Comparison of ENCODE assay signal across 8 mouse cellular contexts in genomic region chr16:52032376-52033330, GRCm38 (mm10). TPM values are rescaled to one million over a fixed set of nuclear protein-coding genes. Genes with fewer than 3 reads are reported as not detected.
DNase-seq lines count a peak whose midpoint lies in the region; ATAC-seq and TF ChIP-seq lines count a peak whose summit lies in the region.

No protein-coding gene starts in this region.

- no peaks in the 10 kb centered on the region for H3K27me3 ChIP-seq in thymus, adult 2 months (ENCODE audit: control insufficient read depth, insufficient read depth, low read length)
- no peaks in the 10 kb centered on the region for H3K27me3 ChIP-seq in intestine, embryonic 16.5 days (replicated peaks; ENCODE audit: control insufficient read depth, insufficient read depth, low read length)
- no peaks in the 10 kb centered on the region for H3K27me3 ChIP-seq in neural tube, embryonic 14.5 days (ENCODE audit: control insufficient read depth, insufficient read depth, low read length)

- DNase-seq in cerebellum, postnatal 25 days: peak; percentile 13 to 50
- DNase-seq in cerebellum, postnatal 4 days (ENCODE audit: low spot score in 2 of 2): no peak
- no peak for DNase-seq in thymus, adult 2 months
- no peak for DNase-seq in thymus, adult 18-20 months
- no peak for DNase-seq in right cerebral cortex, postnatal 36 days (ENCODE audit: low spot score in 2 of 2)
- no peak for DNase-seq in frontal cortex, postnatal 36 days (ENCODE audit: low spot score in 2 of 2)

- peak overlapping the region; percentile 96 for H3K9ac ChIP-seq in intestine, embryonic 16.5 days (ENCODE audit: low read depth, low read length)
- H3K9ac ChIP-seq in neural tube, embryonic 14.5 days (replicated peaks; ENCODE audit: low read depth, low read length): peak overlapping the region; percentile 97

- no peak for TF ChIP-seq CTCF in thymus, adult 2 months (IDR thresholded peaks at IDR 0.05; ENCODE audit: borderline replicate concordance, control insufficient read depth, extremely low read depth, insufficient read depth, low read length, poor library complexity)

- no peak for TF ChIP-seq POLR2A in thymus, adult 2 months (IDR thresholded peaks at IDR 0.05; ENCODE audit: control insufficient read depth, extremely low read depth, insufficient read depth, low read length, poor library complexity)

- peaks cover 7% of the 10 kb centered on the region for H3K4me1 ChIP-seq in thymus, adult 2 months (replicated peaks; ENCODE audit: control insufficient read depth, insufficient read depth, low read length)
- peaks cover 9% of the 10 kb centered on the region for H3K4me1 ChIP-seq in intestine, embryonic 16.5 days (ENCODE audit: control insufficient read depth, insufficient read depth, low read length)
- peaks cover 34% of the 10 kb centered on the region for H3K4me1 ChIP-seq in neural tube, embryonic 14.5 days (ENCODE audit: control insufficient read depth, insufficient read depth, low read length)

- peak overlapping the region; percentile 73 for H3K4me3 ChIP-seq in thymus, adult 2 months (ENCODE audit: control insufficient read depth, insufficient read depth, low read length)
- H3K4me3 ChIP-seq in intestine, embryonic 16.5 days (ENCODE audit: low read length): peak overlapping the region; percentile 92
- H3K4me3 ChIP-seq in neural tube, embryonic 14.5 days (ENCODE audit: low read depth, low read length): peak overlapping the region; percentile 81

- H3K27ac ChIP-seq in thymus, adult 2 months (ENCODE audit: control insufficient read depth, insufficient read depth, low read length): peak overlapping the region; percentile 8; the same call in 1 of the 2 replicates
- peak overlapping the region; percentile 96; the same call in 1 of the 2 replicates for H3K27ac ChIP-seq in intestine, embryonic 16.5 days (ENCODE audit: low read length)
- H3K27ac ChIP-seq in neural tube, embryonic 14.5 days (ENCODE audit: low read depth, low read length): peak overlapping the region; percentile 94; the same call in 1 of the 2 replicates

- 28% methylated on average over 29 of the region's 29 CpGs for WGBS in thymus, adult 2 months
- 20% methylated on average over 29 of the region's 29 CpGs for WGBS in intestine, embryonic 16.5 days
- WGBS in neural tube, embryonic 14.5 days: 13% methylated on average over 29 of the region's 29 CpGs

- peak overlapping the region; percentile 68 for H3K4me2 ChIP-seq in intestine, embryonic 16.5 days (ENCODE audit: low read depth, low read length)
- H3K4me2 ChIP-seq in neural tube, embryonic 14.5 days (ENCODE audit: low read depth, low read length): peak overlapping the region; percentile 71

- peaks cover 4% of the 10 kb centered on the region; the same call in 1 of the 2 replicates for H3K36me3 ChIP-seq in thymus, adult 2 months (ENCODE audit: control insufficient read depth, insufficient read depth, low read length)
- no peaks in the 10 kb centered on the region for H3K36me3 ChIP-seq in intestine, embryonic 16.5 days (ENCODE audit: control insufficient read depth, insufficient read depth, low read length)
- H3K36me3 ChIP-seq in neural tube, embryonic 14.5 days (ENCODE audit: control insufficient read depth, insufficient read depth, low read length): peaks cover 3% of the 10 kb centered on the region; the same call in 1 of the 2 replicates

- no peaks in the 10 kb centered on the region for H3K9me3 ChIP-seq in intestine, embryonic 16.5 days (ENCODE audit: control insufficient read depth, low read length)
- H3K9me3 ChIP-seq in neural tube, embryonic 14.5 days (ENCODE audit: control insufficient read depth, low read length): no peaks in the 10 kb centered on the region

- ATAC-seq in intestine, embryonic 16.5 days: no peak
- ATAC-seq in neural tube, embryonic 14.5 days (ENCODE audit: low read depth): no peak

RNA-seq across cellular contexts. Expression of gene Cblb, which starts 1.6 kb away (rescaled TPM):
- 22.8 TPM in 2 replicates for polyA plus RNA-seq in thymus, adult 2 months (2012; rRNA removed)
- 5.7 and 7.1 TPM in 2 replicates for polyA plus RNA-seq in intestine, embryonic 16.5 days (2015; fragmentation: Nextera tagmentation; extraction: Ambion mirVana)
- polyA plus RNA-seq in neural tube, embryonic 14.5 days (2014; fragmentation: Nextera tagmentation; extraction: Ambion mirVana): 12.4 and 18.2 TPM in 2 replicates

Comparison
In these comparisons a context has a peak if more than half of its experiments do, and no peak if none do; other contexts are left out.
1. DNase-seq: peak in cerebellum, postnatal 25 days (2 of 2); none in cerebellum, postnatal 4 days (0 of 2), thymus, adult 2 months (single experiment), thymus, adult 18-20 months (0 of 2), right cerebral cortex, postnatal 36 days (0 of 2) and frontal cortex, postnatal 36 days (0 of 2).
2. H3K27ac ChIP-seq: peak in every context shown above with its lines; median percentile 96 in intestine, embryonic 16.5 days; 94 in neural tube, embryonic 14.5 days; 8 in thymus, adult 2 months.
3. Peak in every context shown above with its lines, with median percentiles within 50 percentile points of each other: H3K4me3 ChIP-seq.